Mouse (Mus musculus) erythroblast, embryonic 14.5 days (primary cell): ENCODE measurements around the gene Kmt2d.

Experiments used
- GATA1 ChIP-seq: IDR thresholded peaks from 2 replicates; pipeline ENCODE4 v1.6.1; 2012; ENCODE audit warnings: low read length, inconsistent platforms, mixed read lengths
- TAL1 ChIP-seq: IDR thresholded peaks from 3 replicates; pipeline ENCODE4 v1.6.1; 2012; ENCODE audit warnings: low read length, inconsistent platforms, mixed read lengths

DNA sequence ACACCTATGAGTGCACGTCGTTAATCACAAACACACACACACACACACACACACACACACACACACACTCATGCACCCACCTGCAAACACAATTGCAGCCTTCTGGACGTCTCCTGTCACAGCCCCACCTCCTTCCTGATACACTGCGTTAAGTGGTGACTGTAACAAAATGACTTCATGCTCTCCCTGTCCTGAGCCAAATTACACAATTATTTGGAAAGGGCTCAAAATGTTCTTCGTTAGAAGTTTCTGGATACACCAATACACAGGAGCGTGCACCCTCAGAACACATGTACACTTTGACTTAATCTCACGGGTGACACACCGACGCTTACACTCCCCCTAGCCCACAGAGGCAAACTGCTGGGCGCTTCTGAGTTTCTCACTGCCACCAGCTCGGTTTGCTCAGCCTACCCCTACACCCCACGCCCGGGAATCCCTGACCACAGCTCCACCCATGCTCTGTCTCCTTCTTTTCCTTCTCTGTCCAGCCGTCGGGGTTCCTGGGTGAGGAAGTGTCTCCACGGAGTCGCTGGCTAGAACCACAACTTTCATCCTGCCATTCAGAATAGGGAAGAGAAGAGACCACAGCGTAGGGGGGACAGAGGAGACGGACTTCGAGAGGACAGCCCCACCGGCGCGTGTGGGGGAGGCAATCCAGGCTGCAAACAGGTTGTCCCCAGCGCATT, 81.9 kb downstream of the Kmt2d start:
- TF ChIP-seq TAL1 (no peak), GATA1 (no peak)
